Mouse (Mus musculus) lung, postnatal 0 days (tissue): ENCODE measurements at regions not wholly inside any gene's neighbourhood (a gene's known extent, or its start where the extent isn't known, plus 50 kb on each side); places are given as distances from the start of the nearest gene placed in this dataset.
A peak's percentile ranks its signal among the peaks of the same experiment; 100 is the strongest.

ENCODE experiments used
- ATAC-seq: fragments of 200-750 bp; cut with Nextera tagmentation; 2 replicates; pipeline ENCODE4 v1.8.0; 2017; ENCODE audit warnings: moderate library complexity
- DNase-seq: peaks from one replicate; pipeline ENCODE4 v3.0.0-alpha.2; 2016; ENCODE audit warnings: low spot score
- H3K27ac ChIP-seq: fragments of 300-500 bp; sonication (generic); 2 replicates; pipeline ENCODE4 v1.5.1; 2014; ENCODE audit warnings: antibody characterized with exemption, mild to moderate bottlenecking, low read length, mixed read lengths
- H3K27me3 ChIP-seq: fragments of 300-500 bp; sonication (generic); replicated peaks from 2 replicates; pipeline ENCODE4 v1.6.1; 2014; ENCODE audit warnings: low read length, mixed read lengths; ENCODE audit not compliant: insufficient read depth
- H3K36me3 ChIP-seq: fragments of 300-500 bp; sonication (generic); 2 replicates; pipeline ENCODE4 v1.6.1; 2014; ENCODE audit warnings: low read length, mixed read lengths; ENCODE audit not compliant: insufficient read depth
- H3K4me1 ChIP-seq: fragments of 300-500 bp; sonication (generic); 2 replicates; pipeline ENCODE4 v1.6.1; 2014; ENCODE audit warnings: antibody characterized with exemption, low read depth, low read length, mixed read lengths; ENCODE audit not compliant: insufficient read depth
- H3K4me2 ChIP-seq: fragments of 300-500 bp; sonication (generic); replicated peaks from 2 replicates; pipeline ENCODE4 v1.6.1; 2014; ENCODE audit warnings: low read depth, mild to moderate bottlenecking, low read length, moderate library complexity, mixed read lengths
- H3K4me3 ChIP-seq: fragments of 300-500 bp; sonication (generic); 2 replicates; pipeline ENCODE4 v1.5.1; 2014; ENCODE audit warnings: low read depth, low read length
- H3K9ac ChIP-seq: fragments of 300-500 bp; sonication (generic); replicated peaks from 2 replicates; pipeline ENCODE4 v1.6.1; 2014; ENCODE audit warnings: low read depth, mild to moderate bottlenecking
- H3K9me3 ChIP-seq: fragments of 300-500 bp; sonication (generic); 2 replicates; pipeline ENCODE4 v1.6.1; 2016; ENCODE audit warnings: low read length, mixed read lengths
- CTCF ChIP-seq: IDR thresholded peaks from 2 replicates; pipeline ENCODE4 v1.5.1; 2016; ENCODE audit warnings: antibody characterized with exemption, mild to moderate bottlenecking
- EP300 ChIP-seq: IDR thresholded peaks from 2 replicates; pipeline ENCODE4 v1.6.1; 2016; ENCODE audit warnings: antibody characterized with exemption, mild to moderate bottlenecking, control low read depth
- WGBS: fragments of 180-500 bp; shearing (Covaris S2); extraction: QIAGEN DNeasy Blood & Tissue Kit; methylation state at CpG from one replicate; pipeline ENCODE4 v1.1.7; 2014; 5-methylcytosine and 5-hydroxymethylcytosine counted together

- H3K27ac ChIP-seq = no peak overlapping the region
- peak; percentile 78 for ATAC-seq
Observed at GRCm38 (mm10) chr10:9495143-9495651, 179.8 kb downstream of the Samd5 start.

DNA sequence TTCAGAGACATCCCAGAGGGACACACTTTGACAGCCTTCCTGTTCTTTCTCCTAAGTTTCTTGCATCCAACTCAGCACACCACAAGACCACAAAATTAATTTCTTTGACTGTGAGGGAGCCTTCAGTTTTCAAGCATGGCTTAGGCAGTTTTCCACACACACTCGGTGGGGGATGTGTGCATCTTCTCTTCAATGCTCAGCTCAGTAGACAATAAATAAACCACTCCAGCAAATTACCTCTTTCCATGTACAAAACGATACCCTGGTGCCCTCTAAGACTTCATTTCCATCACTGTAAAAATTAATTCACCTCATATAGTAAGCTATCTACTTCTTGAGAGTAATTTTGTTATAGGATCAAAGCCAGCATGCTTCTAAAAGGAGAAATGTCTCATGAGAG lies 184.6 kb downstream of the Samd5 start:
- DNase-seq (no peak), ATAC-seq (no peak)
- Histone ChIP-seq H3K4me3 (no peak overlapping the region), H3K27me3 (no peaks in the 10 kb centered on the region), H3K4me2 (no peak overlapping the region), H3K36me3 (no peaks in the 10 kb centered on the region), H3K9me3 (no peaks in the 10 kb centered on the region), H3K27ac (no peak overlapping the region), H3K4me1 (no peaks in the 10 kb centered on the region), H3K9ac (no peak overlapping the region)
- TF ChIP-seq CTCF = no peak
- no peak for TF ChIP-seq EP300
- WGBS = 70% methylated on average over 2 of the region's 2 CpGs

More at GRCm38 (mm10) chr10:9495143-9495651, 179.8 kb downstream of the Samd5 start:
- no peak overlapping the region for H3K4me3 ChIP-seq
- TF ChIP-seq CTCF = no peak
- TF ChIP-seq EP300 = peak; percentile 97
- 21% methylated on average over 6 of the region's 6 CpGs for WGBS
- no peak overlapping the region for H3K4me2 ChIP-seq
- H3K4me1 ChIP-seq = no peaks in the 10 kb centered on the region
- H3K9me3 ChIP-seq = no peaks in the 10 kb centered on the region
- H3K36me3 ChIP-seq = no peaks in the 10 kb centered on the region
- H3K9ac ChIP-seq = no peak overlapping the region
- peak; percentile 60 for DNase-seq
- no peaks in the 10 kb centered on the region for H3K27me3 ChIP-seq

DNA sequence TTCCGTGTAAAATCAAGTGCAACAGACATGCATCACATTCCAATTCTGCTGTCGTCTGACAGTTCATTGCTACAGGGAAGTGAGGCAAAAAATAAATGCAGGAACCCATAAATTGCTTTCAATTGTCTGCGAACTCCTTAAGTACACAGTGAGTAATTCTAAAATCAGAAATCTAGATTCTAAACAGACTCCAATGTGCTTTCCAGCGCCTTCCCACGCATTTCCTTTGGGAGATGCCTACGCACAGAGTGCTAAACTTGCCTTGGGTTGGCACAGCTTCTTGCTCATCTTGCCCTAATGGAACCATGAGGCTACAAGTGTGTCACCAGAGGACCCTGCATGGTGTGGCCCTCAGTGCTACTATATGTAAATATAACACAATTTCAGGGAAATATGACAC lies 212.6 kb downstream of the Samd5 start:
- Histone ChIP-seq H3K4me2 (no peak overlapping the region), H3K9ac (no peak overlapping the region), H3K4me3 (no peak overlapping the region), H3K9me3 (no peaks in the 10 kb centered on the region), H3K36me3 (no peaks in the 10 kb centered on the region), H3K4me1 (no peaks in the 10 kb centered on the region), H3K27me3 (no peaks in the 10 kb centered on the region), H3K27ac (no peak overlapping the region)
- ATAC-seq (peak; percentile 8; the same call in 1 of the 2 replicates), DNase-seq (no peak)
- no peak for TF ChIP-seq CTCF
- TF ChIP-seq EP300 = 0 out of 2 replicates have a peak, but pooled peaks have one; percentile 24
- WGBS = 57% methylated on average over 6 of the region's 6 CpGs

- ATAC-seq = no peak
- TF ChIP-seq EP300 = no peak
- no peak for TF ChIP-seq CTCF
- Histone ChIP-seq H3K4me2 (no peak overlapping the region), H3K27me3 (no peaks in the 10 kb centered on the region), H3K4me1 (no peaks in the 10 kb centered on the region), H3K9me3 (no peaks in the 10 kb centered on the region), H3K4me3 (no peak overlapping the region), H3K27ac (no peak overlapping the region), H3K36me3 (no peaks in the 10 kb centered on the region), H3K9ac (no peak overlapping the region)
- 91% methylated on average over 6 of the region's 6 CpGs for WGBS
- no peak for DNase-seq
Observed at GRCm38 (mm10) chr10:9459145-9459544, 215.9 kb downstream of the Samd5 start.

- whole genome bisulfite sequencing = 82% methylated on average over 2 of the region's 2 CpGs
- H3K36me3 ChIP-seq = no peaks in the 10 kb centered on the region
- DNase-seq = no peak
- ATAC-seq = no peak
- H3K27me3 ChIP-seq = no peaks in the 10 kb centered on the region
- no peak overlapping the region for H3K27ac ChIP-seq
- H3K4me1 ChIP-seq = no peaks in the 10 kb centered on the region
- no peak overlapping the region for H3K4me2 ChIP-seq
- TF ChIP-seq CTCF (no peak), EP300 (no peak)
- no peak overlapping the region for H3K9ac ChIP-seq
- H3K4me3 ChIP-seq = no peak overlapping the region
- H3K9me3 ChIP-seq = no peaks in the 10 kb centered on the region
Observed at GRCm38 (mm10) chr10:9458466-9458865, 216.5 kb downstream of the Samd5 start.

DNA sequence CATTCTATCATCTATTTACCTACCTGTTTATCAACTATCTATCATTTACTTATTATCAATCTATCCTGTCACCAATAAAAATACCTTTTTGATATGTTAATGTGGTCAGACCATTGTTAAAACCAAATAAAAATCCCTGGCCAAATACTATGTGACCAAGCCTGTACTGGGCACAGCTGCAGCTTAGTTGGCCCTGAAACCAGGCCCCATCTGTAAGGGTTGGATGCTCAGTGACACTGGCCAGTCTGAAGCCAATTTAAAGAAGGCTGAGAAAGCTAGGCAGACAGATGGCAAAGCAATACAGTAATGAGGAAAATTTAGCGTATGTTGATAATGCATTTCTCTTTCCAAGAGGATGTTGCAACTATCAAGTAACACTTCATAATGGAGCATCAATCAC lies 217.8 kb downstream of the Samd5 start:
- no peak overlapping the region for H3K4me3 ChIP-seq
- no peaks in the 10 kb centered on the region for H3K4me1 ChIP-seq
- no peak overlapping the region for H3K9ac ChIP-seq
- no peak for ATAC-seq
- H3K4me2 ChIP-seq = no peak overlapping the region
- no peaks in the 10 kb centered on the region for H3K9me3 ChIP-seq
- no peaks in the 10 kb centered on the region for H3K27me3 ChIP-seq
- no peak for TF ChIP-seq CTCF
- DNase-seq = no peak
- no peaks in the 10 kb centered on the region for H3K36me3 ChIP-seq
- 71% methylated on average over 1 of the region's 1 CpGs for WGBS
- no peak overlapping the region for H3K27ac ChIP-seq

DNA sequence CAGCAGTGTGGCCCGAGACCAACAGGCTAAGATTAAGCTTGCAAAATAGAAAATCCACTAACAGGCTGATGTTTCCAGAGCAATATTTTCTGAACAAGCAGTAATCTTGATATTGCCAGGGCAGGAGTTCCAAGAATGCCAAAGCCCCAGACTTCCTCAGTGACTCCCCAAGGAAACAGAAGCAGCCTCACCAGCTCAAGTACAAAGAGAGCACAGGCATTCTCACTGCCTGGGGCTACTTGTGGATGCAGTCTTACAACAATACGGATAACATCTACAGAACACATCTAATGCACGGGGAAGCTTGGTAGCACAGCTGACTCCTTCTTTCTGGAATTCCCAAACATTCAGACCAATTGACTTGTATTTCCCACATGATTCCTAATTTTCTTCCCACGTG lies 235.9 kb downstream of the Samd5 start:
- H3K4me3 ChIP-seq = no peak overlapping the region
- no peak overlapping the region for H3K27ac ChIP-seq
- H3K36me3 ChIP-seq = no peaks in the 10 kb centered on the region
- no peak overlapping the region for H3K9ac ChIP-seq
- no peaks in the 10 kb centered on the region for H3K27me3 ChIP-seq
- DNase-seq = no peak
- H3K9me3 ChIP-seq = no peaks in the 10 kb centered on the region
- no peak for ATAC-seq
- 58% methylated on average over 4 of the region's 4 CpGs for WGBS
- no peaks in the 10 kb centered on the region for H3K4me1 ChIP-seq
- TF ChIP-seq CTCF (no peak), EP300 (no peak)
- no peak overlapping the region for H3K4me2 ChIP-seq
